Mouse (Mus musculus): ENCODE measurements around the gene Mbd6. TPM values are rescaled to one million over a fixed set of nuclear protein-coding genes. Genes with fewer than 3 reads are reported as not detected.

Mbd6 gene
- polyA plus RNA-seq, 1 experiment from 2014 or later: 10.7 TPM

DNA sequence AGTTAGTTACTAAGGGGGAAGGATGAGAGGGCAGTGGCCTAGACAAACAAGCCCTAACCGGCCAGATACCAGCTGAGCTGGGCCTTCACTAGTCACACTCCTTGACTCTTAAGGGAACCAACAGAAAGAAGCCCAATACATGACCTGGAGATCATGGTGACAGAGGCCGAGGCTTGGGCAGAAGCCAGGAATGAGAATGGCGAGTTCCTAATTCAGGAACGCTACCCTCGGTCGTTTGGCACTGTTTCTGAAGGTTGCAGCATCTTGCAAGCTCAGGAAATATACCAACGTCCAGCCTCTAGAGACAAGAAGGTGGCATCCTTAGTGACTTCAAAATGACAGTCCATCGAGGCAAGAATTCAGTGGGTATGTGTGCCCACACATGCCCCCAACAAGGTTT lies 24.5 kb downstream of the Mbd6 start:
- WGBS: 74% methylated on average over 8 of the region's 8 CpGs
- no peak overlapping the region for H3K27ac ChIP-seq
- ATAC-seq (replicated peaks; ENCODE audit: low FRiP score, low read depth): no peak

DNA sequence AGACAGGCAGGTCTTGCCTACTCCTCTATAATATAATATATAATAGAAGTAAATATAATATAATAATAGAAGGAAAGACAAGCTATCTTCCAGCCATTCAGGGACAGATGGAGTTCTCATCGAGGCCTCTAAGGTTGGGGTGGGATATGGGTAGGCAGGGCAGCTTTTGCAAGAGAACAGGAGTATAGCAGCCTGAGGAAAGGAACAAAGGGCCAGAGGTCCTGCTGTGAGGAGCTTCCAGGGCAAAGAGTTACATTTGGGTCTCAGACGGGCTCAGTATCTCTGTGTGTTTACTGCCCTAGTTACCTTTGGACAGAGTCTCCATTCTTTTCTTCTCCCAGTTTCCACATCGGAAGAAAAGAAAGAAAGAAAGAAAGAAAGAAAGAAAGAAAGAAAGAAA lies 25.2 kb downstream of the Mbd6 start:
- WGBS: 61% methylated on average over 3 of the region's 3 CpGs
- Histone ChIP-seq H3K36me3 (ENCODE audit: insufficient read depth, low read length) (no peaks in the 10 kb centered on the region), H3K4me3 (replicated peaks; ENCODE audit: low read depth, low read length) (no peak overlapping the region), H3K27ac (no peak overlapping the region), H3K9me3 (replicated peaks; ENCODE audit: low read length) (no peaks in the 10 kb centered on the region), H3K9ac (ENCODE audit: low read depth, low read length) (no peak overlapping the region), H3K4me1 (replicated peaks; ENCODE audit: insufficient read depth, low read length) (peaks cover 17% of the 10 kb centered on the region), H3K4me2 (ENCODE audit: low read length) (no peak overlapping the region; the same call in 1 of the 2 replicates), H3K27me3 (ENCODE audit: insufficient read depth, low read length) (0 out of 2 replicates have a peak, but pooled peaks cover 6% of the 10 kb centered on the region)
- ATAC-seq (replicated peaks; ENCODE audit: low FRiP score, low read depth): no peak
- no peak for DNase-seq (ENCODE audit: low spot score)
- no peak for TF ChIP-seq CTCF (IDR thresholded peaks at IDR 0.05; ENCODE audit: low read depth)

More for the DNA sequence above, 24.5 kb downstream of the Mbd6 start:
- Histone ChIP-seq H3K9ac (ENCODE audit: low read depth, low read length) (no peak overlapping the region), H3K4me3 (replicated peaks; ENCODE audit: low read depth, low read length) (no peak overlapping the region), H3K4me1 (replicated peaks; ENCODE audit: insufficient read depth, low read length) (peaks cover 17% of the 10 kb centered on the region), H3K9me3 (replicated peaks; ENCODE audit: low read length) (no peaks in the 10 kb centered on the region), H3K36me3 (ENCODE audit: insufficient read depth, low read length) (0 out of 2 replicates have a peak, but pooled peaks cover 3% of the 10 kb centered on the region), H3K4me2 (ENCODE audit: low read length) (no peak overlapping the region), H3K27me3 (ENCODE audit: insufficient read depth, low read length) (0 out of 2 replicates have a peak, but pooled peaks cover 6% of the 10 kb centered on the region)
- DNase-seq (ENCODE audit: low spot score): no peak
- no peak for TF ChIP-seq CTCF (IDR thresholded peaks at IDR 0.05; ENCODE audit: low read depth)

DNA sequence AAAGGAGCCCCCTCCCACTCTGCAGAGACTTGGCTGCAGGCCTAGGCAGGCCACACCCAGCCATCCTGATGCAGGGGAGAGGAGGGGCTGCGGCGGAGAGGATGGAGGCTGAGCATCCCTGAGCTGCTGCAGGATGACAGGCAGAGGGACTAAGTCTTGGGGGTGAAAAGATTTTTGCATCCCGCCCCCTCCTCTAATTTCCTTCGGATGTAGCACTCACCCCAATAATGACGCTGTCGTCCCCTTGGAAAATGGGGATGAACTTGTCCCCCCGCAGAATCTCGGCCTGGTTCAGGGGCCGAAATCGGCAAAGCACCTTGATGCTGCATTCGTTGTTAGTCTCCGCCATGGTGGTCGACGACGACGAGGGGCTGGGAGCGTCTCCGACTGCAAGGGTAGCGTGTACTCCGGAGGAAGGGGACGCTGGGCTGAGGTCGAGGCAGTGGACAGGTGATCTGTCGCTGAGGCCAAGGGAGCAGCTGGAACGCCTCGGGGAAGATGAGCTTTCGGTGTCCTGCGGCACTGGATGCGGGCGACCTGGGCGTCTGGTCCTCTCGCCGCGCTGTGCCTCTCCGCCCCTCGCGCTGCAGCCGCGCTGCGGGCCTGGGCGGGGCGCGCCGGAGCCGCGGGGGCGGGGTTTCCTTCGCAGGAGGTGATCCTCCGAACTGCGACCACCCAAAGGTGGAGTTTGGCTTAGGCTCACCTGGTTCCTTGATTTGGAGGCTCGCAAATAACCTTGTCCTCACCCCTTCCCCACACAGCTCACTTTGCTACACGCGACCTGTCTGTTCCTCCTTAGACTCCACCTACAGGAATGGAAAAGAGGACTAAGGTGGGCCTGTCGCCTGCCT lies 26.0 kb downstream of the Mbd6 start, which contains the start of gene Kif5a:
Gene Kif5a, minus strand, starts transcription at position 801 of the 851 bp plus-strand sequence.
- ATAC-seq (replicated peaks; ENCODE audit: low FRiP score, low read depth) (no peak), DNase-seq (ENCODE audit: low spot score) (no peak)
- no peak within 1 kb of the TSS for H3K27ac ChIP-seq
- peaks cover 17% of the 10 kb centered on the region for H3K4me1 ChIP-seq (replicated peaks; ENCODE audit: insufficient read depth, low read length)
- WGBS: 1% methylated on average over 53 of the region's 53 CpGs
- H3K4me2 ChIP-seq (ENCODE audit: low read length): peak within 1 kb of the TSS; percentile 73
- H3K36me3 ChIP-seq (ENCODE audit: insufficient read depth, low read length): no peaks in the 10 kb centered on the region
- H3K27me3 ChIP-seq (ENCODE audit: insufficient read depth, low read length): 0 out of 2 replicates have a peak, but pooled peaks cover 6% of the 10 kb centered on the region
- no peak for TF ChIP-seq CTCF (IDR thresholded peaks at IDR 0.05; ENCODE audit: low read depth)
- peak within 1 kb of the TSS; percentile 33 for H3K4me3 ChIP-seq (replicated peaks; ENCODE audit: low read depth, low read length)
- H3K9ac ChIP-seq (ENCODE audit: low read depth, low read length): peak within 1 kb of the TSS; percentile 44; the same call in 1 of the 2 replicates
- no peaks in the 10 kb centered on the region for H3K9me3 ChIP-seq (replicated peaks; ENCODE audit: low read length)

DNA sequence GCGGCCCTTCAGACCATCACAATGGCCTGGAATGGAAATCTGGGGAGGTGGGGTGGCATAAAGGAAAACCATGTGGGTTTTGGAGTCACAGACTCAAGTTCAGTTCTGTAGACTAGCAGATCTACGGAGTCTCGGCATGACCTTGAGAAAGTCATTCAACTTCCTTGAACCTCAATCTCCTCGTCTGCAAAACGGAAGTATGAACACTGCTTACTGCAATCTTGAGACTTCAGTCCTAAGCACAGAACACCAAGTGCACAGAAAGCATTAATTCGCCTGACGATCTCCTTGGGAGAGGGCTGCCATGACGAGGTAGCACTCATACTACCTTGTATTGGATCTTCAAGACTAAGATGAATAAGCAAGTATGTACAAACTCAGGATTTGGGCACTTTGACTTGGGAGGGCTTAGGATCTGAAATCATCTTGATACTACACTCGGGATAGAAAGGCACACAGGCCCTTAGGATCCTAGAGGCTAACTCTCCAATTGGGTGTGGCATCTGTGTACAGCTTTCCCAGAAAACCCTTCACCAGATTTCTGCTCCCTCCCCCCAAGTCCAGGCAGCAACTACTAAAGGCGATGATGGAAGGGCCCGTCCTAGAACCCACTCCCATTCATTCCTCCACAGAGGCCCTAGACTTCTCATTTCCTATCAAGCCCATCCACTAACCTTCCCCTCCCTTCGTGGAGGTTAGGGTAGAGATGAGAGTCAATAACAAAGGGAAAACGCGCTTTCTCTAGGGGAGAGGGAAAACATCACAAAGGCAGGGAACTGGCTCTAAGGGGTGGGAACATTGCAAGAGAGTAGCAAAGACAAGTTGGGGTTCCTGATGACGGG lies 26.9 kb downstream of the Mbd6 start:
- H3K9me3 ChIP-seq (replicated peaks; ENCODE audit: low read length): no peaks in the 10 kb centered on the region
- 64% methylated on average over 15 of the region's 15 CpGs for WGBS
- peaks cover 12% of the 10 kb centered on the region for H3K4me1 ChIP-seq (replicated peaks; ENCODE audit: insufficient read depth, low read length)
- no peaks in the 10 kb centered on the region for H3K36me3 ChIP-seq (ENCODE audit: insufficient read depth, low read length)
- H3K4me3 ChIP-seq (replicated peaks; ENCODE audit: low read depth, low read length): no peak overlapping the region
- TF ChIP-seq CTCF (IDR thresholded peaks at IDR 0.05; ENCODE audit: low read depth): no peak
- H3K4me2 ChIP-seq (ENCODE audit: low read length): no peak overlapping the region
- DNase-seq (ENCODE audit: low spot score): no peak
- no peak overlapping the region for H3K27ac ChIP-seq
- no peak for ATAC-seq (replicated peaks; ENCODE audit: low FRiP score, low read depth)
- 0 out of 2 replicates have a peak, but pooled peaks cover 6% of the 10 kb centered on the region for H3K27me3 ChIP-seq (ENCODE audit: insufficient read depth, low read length)
- H3K9ac ChIP-seq (ENCODE audit: low read depth, low read length): no peak overlapping the region

DNA sequence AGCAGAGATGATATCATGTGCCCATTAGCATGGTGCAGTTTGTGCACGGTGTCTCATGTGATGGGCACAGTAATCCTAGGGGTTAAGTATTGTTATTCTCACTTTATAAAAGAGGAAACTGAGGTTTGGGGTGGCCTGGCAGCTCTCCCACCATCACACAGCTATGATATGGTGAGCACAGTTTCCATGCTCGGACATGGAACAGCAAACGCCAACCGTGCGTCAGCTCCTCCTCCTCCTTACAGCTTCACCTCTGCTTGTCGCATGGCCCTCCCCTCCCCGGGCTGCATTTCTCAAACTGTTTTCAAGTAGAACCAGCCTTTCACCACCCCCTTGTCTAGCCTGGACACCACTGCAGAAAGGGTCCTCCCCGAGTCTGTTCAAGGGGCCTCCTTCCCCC lies 30.3 kb downstream of the Mbd6 start:
- H3K4me3 ChIP-seq (replicated peaks; ENCODE audit: low read depth, low read length): no peak overlapping the region
- TF ChIP-seq CTCF (IDR thresholded peaks at IDR 0.05; ENCODE audit: low read depth): no peak
- H3K4me1 ChIP-seq (replicated peaks; ENCODE audit: insufficient read depth, low read length): peaks cover 12% of the 10 kb centered on the region
- H3K27ac ChIP-seq: no peak overlapping the region
- DNase-seq (ENCODE audit: low spot score) (no peak), ATAC-seq (replicated peaks; ENCODE audit: low FRiP score, low read depth) (no peak)
- H3K9me3 ChIP-seq (replicated peaks; ENCODE audit: low read length): no peaks in the 10 kb centered on the region
- 0 out of 2 replicates have a peak, but pooled peaks cover 4% of the 10 kb centered on the region for H3K27me3 ChIP-seq (ENCODE audit: insufficient read depth, low read length)
- WGBS: 74% methylated on average over 8 of the region's 8 CpGs
- no peak overlapping the region for H3K9ac ChIP-seq (ENCODE audit: low read depth, low read length)
- H3K36me3 ChIP-seq (ENCODE audit: insufficient read depth, low read length): no peaks in the 10 kb centered on the region
- H3K4me2 ChIP-seq (ENCODE audit: low read length): no peak overlapping the region

DNA sequence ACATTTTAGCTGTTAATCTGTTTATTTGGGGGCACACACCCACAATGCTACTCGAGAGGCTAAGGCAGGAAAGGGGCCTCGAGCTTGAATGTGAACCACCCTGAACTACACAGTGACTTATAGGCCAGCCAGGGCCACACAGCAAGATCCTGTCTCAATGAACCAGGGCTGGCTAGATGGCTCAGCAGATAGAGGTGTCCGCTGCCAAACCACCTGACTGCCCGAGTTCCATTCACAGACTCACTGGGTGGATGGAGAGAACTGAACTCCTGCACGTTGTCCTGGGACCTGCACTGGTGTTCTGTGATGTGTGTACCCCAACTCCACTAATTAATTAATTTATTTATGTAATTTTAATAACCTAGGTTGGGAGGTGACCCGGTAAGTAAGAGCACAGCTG lies 31.0 kb downstream of the Mbd6 start:
- TF ChIP-seq CTCF (IDR thresholded peaks at IDR 0.05; ENCODE audit: low read depth): no peak
- no peak overlapping the region for H3K9ac ChIP-seq (ENCODE audit: low read depth, low read length)
- H3K4me1 ChIP-seq (replicated peaks; ENCODE audit: insufficient read depth, low read length): peaks cover 6% of the 10 kb centered on the region
- no peaks in the 10 kb centered on the region for H3K36me3 ChIP-seq (ENCODE audit: insufficient read depth, low read length)
- DNase-seq (ENCODE audit: low spot score) (no peak), ATAC-seq (replicated peaks; ENCODE audit: low FRiP score, low read depth) (no peak)
- no peak overlapping the region for H3K27ac ChIP-seq
- WGBS: 65% methylated on average over 6 of the region's 6 CpGs
- 0 out of 2 replicates have a peak, but pooled peaks cover 4% of the 10 kb centered on the region for H3K27me3 ChIP-seq (ENCODE audit: insufficient read depth, low read length)
- H3K4me3 ChIP-seq (replicated peaks; ENCODE audit: low read depth, low read length): no peak overlapping the region
- H3K9me3 ChIP-seq (replicated peaks; ENCODE audit: low read length): no peaks in the 10 kb centered on the region
- no peak overlapping the region for H3K4me2 ChIP-seq (ENCODE audit: low read length)
